Mouse (Mus musculus) lung, adult 2 months (tissue): ENCODE measurements around the gene Usp6nl.

Experiments used
- CTCF ChIP-seq: fragments of 200-500 bp; IDR thresholded peaks from 2 replicates; pipeline ENCODE4 v1.5.1; 2011; ENCODE audit warnings: mild to moderate bottlenecking, low read length, control low read depth; ENCODE audit not compliant: insufficient read depth
- POLR2A ChIP-seq: fragments of 200-500 bp; IDR thresholded peaks from 2 replicates; pipeline ENCODE4 v1.6.1; 2011; ENCODE audit warnings: low read depth, mild to moderate bottlenecking, control low read depth, low read length, borderline replicate concordance; ENCODE audit errors: extremely low read depth

DNA sequence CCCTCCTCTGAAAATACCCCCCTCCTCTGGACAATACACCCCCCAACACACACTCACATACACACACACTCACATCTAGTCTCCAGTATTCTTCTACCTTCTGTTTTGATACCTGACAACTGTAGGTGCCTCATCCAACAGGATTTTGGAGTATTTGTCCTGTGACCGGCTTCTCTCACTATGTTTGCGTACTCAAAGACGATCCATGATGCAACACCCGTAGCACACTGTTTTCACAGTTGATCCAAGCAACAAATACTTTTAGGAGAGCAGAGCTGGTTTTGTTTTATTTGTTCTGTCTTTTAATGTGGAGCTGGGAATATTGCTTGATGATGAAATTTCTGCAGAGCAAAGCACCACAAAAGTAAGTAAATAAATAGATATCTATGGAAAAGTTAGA is 17.7 kb upstream of the Usp6nl start:
- TF ChIP-seq POLR2A (no peak), CTCF (no peak)
